Mouse (Mus musculus) megakaryocyte, embryonic 14.5 days (primary cell): ENCODE results near the gene Cisd1. TPM values are rescaled to one million over a fixed set of nuclear protein-coding genes. Genes with fewer than 3 reads are reported as not detected.

ENCODE experiments used
- H3K27me3 ChIP-seq: replicated peaks from 2 replicates; pipeline ENCODE3; 2012; ENCODE audit warnings: inconsistent platforms
- H3K36me3 ChIP-seq: replicated peaks from 2 replicates; pipeline ENCODE3; 2012; ENCODE audit warnings: low read length, inconsistent platforms, mixed read lengths
- H3K4me1 ChIP-seq: 2 replicates; pipeline ENCODE4 v1.6.1; 2012; ENCODE audit warnings: inconsistent platforms
- H3K4me3 ChIP-seq: replicated peaks from 2 replicates; pipeline ENCODE3; 2012; ENCODE audit warnings: moderate library complexity, mild to moderate bottlenecking, inconsistent platforms
- H3K9me3 ChIP-seq: 2 replicates; pipeline ENCODE4 v1.6.1; 2012; ENCODE audit warnings: inconsistent platforms
- FLI1 ChIP-seq: IDR thresholded peaks from 2 replicates; pipeline ENCODE4 v1.6.1; 2012; ENCODE audit warnings: low read length, inconsistent platforms, mixed read lengths
- GATA1 ChIP-seq: IDR thresholded peaks from 3 replicates; pipeline ENCODE4 v1.6.1; 2012; ENCODE audit warnings: mixed read lengths, low read length, inconsistent platforms, borderline replicate concordance
- polyA plus RNA-seq: library from polyadenylated mRNA; stranded (reverse); fragments of >175 nt; gene quantifications from 2 replicates; pipeline ENCODE4 v1.2.3, GENCODE M21; 2012; ENCODE audit warnings: low replicate concordance; ENCODE audit not compliant: insufficient read depth

Cisd1 gene
- polyA plus RNA-seq, 1 experiment = 32.1 TPM

DNA sequence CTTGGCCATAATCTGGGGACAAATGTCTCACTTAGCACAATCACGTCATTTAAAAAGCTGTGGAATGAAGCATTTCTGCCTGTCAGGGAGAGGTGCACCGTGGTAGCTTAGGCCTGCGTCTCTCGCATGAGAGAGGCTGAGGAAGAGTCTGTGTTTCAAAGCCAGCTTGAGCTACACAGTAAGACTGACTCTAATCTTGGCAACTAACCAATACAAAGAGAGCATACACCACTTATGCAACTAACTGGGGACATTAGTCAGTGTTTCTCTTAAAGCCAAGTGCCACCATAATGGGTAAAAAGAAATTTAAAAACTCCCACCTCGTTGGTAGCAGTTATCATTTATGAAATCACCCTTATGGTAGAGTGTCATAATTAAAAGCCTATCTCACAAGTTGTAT is 15.9 kb downstream of the Cisd1 start:
- TF ChIP-seq FLI1 (no peak), GATA1 (no peak)
- H3K36me3 ChIP-seq = peaks cover 54% of the 10 kb centered on the region
- peaks cover 4% of the 10 kb centered on the region for H3K27me3 ChIP-seq
- H3K4me3 ChIP-seq = no peak overlapping the region
- H3K9me3 ChIP-seq = no peaks in the 10 kb centered on the region
- H3K4me1 ChIP-seq = peaks cover 12% of the 10 kb centered on the region

DNA sequence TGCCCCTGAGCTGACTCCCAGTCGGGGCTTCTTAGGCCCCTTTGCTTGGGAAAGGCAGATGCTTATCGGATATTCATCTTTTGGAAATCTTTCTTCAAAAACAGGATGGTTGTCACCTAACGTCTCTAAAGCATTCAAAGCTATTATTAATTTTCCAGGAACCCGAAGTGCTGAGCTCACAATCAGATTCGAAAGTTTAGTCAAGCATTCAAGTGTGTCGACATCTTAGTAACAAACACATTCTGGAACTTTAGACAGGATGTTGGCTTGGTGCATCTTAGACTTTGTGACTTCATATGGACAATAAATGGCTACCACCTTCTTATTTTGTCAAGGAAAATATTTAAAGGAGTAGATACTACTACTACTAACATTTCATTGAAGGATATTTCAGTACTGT is 16.4 kb downstream of the Cisd1 start:
- H3K4me1 ChIP-seq = peaks cover 9% of the 10 kb centered on the region
- peaks cover 4% of the 10 kb centered on the region for H3K27me3 ChIP-seq
- peaks cover 49% of the 10 kb centered on the region for H3K36me3 ChIP-seq
- no peaks in the 10 kb centered on the region for H3K9me3 ChIP-seq
- H3K4me3 ChIP-seq = no peak overlapping the region
- no peak for TF ChIP-seq FLI1
- TF ChIP-seq GATA1 = no peak

DNA sequence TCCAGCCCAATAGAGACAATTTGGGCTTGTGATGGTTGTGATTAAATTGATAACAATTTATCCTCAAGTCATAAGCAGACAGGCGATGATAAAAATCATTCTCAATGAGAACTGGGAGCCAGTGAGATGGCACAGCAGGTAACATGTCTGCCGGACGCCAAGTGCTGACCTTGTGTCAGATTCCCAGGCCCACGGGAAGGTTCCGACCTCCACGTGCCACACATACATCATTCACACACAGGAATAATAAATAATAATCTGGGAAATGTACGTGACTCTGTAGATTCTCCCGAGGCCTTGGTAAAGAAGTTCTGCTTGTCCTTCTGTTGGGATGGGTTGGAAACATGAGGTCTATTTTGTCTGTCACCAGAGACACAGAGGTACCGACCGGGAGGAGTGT is 17.4 kb downstream of the Cisd1 start:
- Histone ChIP-seq H3K4me1 (peaks cover 4% of the 10 kb centered on the region; the same call in 1 of the 2 replicates), H3K27me3 (peaks cover 4% of the 10 kb centered on the region), H3K36me3 (peaks cover 39% of the 10 kb centered on the region), H3K4me3 (no peak overlapping the region), H3K9me3 (no peaks in the 10 kb centered on the region)
- TF ChIP-seq GATA1 (no peak), FLI1 (no peak)

GRCm38 (mm10) chr10:71326789-71327188 is 18.0 kb downstream of the Cisd1 start:
- H3K9me3 ChIP-seq = no peaks in the 10 kb centered on the region
- TF ChIP-seq GATA1 = no peak
- TF ChIP-seq FLI1 = no peak
- H3K36me3 ChIP-seq = peaks cover 36% of the 10 kb centered on the region
- peak overlapping the region; percentile 8 for H3K4me3 ChIP-seq
- H3K4me1 ChIP-seq = peaks cover 4% of the 10 kb centered on the region; the same call in 1 of the 2 replicates
- H3K27me3 ChIP-seq = peaks cover 4% of the 10 kb centered on the region

GRCm38 (mm10) chr10:71326123-71326522 is 18.6 kb downstream of the Cisd1 start:
- H3K4me1 ChIP-seq = peaks cover 8% of the 10 kb centered on the region; the same call in 1 of the 2 replicates
- peaks cover 4% of the 10 kb centered on the region for H3K27me3 ChIP-seq

DNA sequence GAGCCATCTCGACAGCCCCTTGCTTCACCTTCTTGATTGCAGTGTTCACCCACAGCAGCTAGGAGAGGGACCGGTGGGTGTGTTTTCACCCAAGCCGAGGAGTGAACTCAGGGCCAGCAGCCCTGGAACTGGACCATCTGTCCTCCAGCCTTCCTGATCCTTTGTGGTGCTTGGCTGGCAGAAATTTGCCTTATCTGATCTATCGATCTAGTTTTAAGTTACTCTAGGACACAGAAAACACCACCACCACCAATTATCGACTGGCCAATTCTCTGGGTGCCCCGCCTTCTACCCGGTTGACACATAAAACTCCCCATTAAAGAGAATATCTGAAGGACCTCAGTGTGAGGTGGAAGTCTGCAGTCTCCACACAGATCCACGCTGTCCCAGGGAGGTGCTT is 21.1 kb downstream of the Cisd1 start:
- no peak for TF ChIP-seq FLI1
- TF ChIP-seq GATA1 = no peak
- peaks cover 10% of the 10 kb centered on the region; the same call in 1 of the 2 replicates for H3K4me1 ChIP-seq
- peaks cover 7% of the 10 kb centered on the region for H3K36me3 ChIP-seq
- H3K4me3 ChIP-seq = no peak overlapping the region
- peaks cover 4% of the 10 kb centered on the region for H3K27me3 ChIP-seq
- H3K9me3 ChIP-seq = no peaks in the 10 kb centered on the region

More at GRCm38 (mm10) chr10:71326123-71326522, 18.6 kb downstream of the Cisd1 start:
- no peak overlapping the region for H3K4me3 ChIP-seq
- TF ChIP-seq FLI1 (no peak), GATA1 (no peak)
- peaks cover 31% of the 10 kb centered on the region for H3K36me3 ChIP-seq
- no peaks in the 10 kb centered on the region for H3K9me3 ChIP-seq

GRCm38 (mm10) chr10:71316497-71316896 is 28.3 kb downstream of the Cisd1 start:
- H3K4me1 ChIP-seq = peaks cover 6% of the 10 kb centered on the region; the same call in 1 of the 2 replicates
- peaks cover 2% of the 10 kb centered on the region for H3K27me3 ChIP-seq
- H3K4me3 ChIP-seq = no peak overlapping the region
- TF ChIP-seq GATA1 (no peak), FLI1 (no peak)
- H3K36me3 ChIP-seq = no peaks in the 10 kb centered on the region
- no peaks in the 10 kb centered on the region for H3K9me3 ChIP-seq

- H3K27me3 ChIP-seq = peaks cover 2% of the 10 kb centered on the region
- peaks cover 1% of the 10 kb centered on the region; the same call in 1 of the 2 replicates for H3K4me1 ChIP-seq
- no peaks in the 10 kb centered on the region for H3K36me3 ChIP-seq
- TF ChIP-seq GATA1 = no peak
- no peak for TF ChIP-seq FLI1
- H3K9me3 ChIP-seq = no peaks in the 10 kb centered on the region
- H3K4me3 ChIP-seq = no peak overlapping the region
Measured at GRCm38 (mm10) chr10:71316056-71316455, 28.7 kb downstream of the Cisd1 start.

DNA sequence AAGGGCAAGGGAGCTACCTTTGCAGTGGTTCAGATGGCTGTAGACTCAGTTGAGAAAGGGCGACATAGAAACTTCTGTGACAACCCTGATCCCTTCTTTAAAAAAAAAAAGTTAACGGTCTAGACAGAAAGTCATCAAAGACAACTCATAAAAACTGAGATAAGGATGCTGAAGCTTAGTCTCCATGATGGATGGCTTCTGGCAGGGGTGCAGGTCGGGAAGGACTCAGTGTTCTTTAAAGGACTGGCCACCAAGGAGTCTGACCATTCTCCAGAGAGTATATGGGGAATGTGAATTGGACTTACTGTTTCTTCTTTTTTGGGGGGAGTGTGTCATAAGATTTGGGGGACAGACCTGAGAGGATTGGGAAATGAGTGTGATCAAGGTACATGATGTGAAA is 30.2 kb downstream of the Cisd1 start:
- no peaks in the 10 kb centered on the region for H3K36me3 ChIP-seq

DNA sequence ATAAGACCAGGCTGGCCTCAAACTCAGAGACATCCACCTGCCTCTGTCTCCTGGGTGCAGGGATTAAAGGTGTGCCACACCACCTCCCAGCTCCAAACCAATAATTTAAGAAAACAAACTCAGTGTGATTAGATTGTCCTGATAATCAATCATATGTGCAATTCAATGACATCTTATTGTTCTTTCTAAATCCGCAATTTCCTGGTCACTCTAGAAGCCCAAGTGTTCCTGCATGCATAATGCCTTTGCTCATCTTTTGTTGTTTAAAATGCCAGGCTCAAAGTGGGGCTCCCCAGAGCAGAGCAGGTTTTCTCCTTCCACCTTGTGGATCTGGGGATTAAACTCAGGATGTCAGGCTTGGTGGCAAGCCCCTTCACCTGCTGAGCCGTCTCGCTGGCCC is 34.5 kb downstream of the Cisd1 start:
- H3K4me1 ChIP-seq = peaks cover 5% of the 10 kb centered on the region
- H3K36me3 ChIP-seq = no peaks in the 10 kb centered on the region
- H3K27me3 ChIP-seq = no peaks in the 10 kb centered on the region
- no peak for TF ChIP-seq FLI1
- no peak for TF ChIP-seq GATA1
- H3K9me3 ChIP-seq = no peaks in the 10 kb centered on the region
- H3K4me3 ChIP-seq = no peak overlapping the region

More for the DNA sequence above, 30.2 kb downstream of the Cisd1 start:
- Histone ChIP-seq H3K9me3 (no peaks in the 10 kb centered on the region), H3K4me3 (no peak overlapping the region), H3K4me1 (no peaks in the 10 kb centered on the region), H3K27me3 (peaks cover 2% of the 10 kb centered on the region)
- no peak for TF ChIP-seq FLI1

- TF ChIP-seq GATA1 (no peak), FLI1 (no peak)
Measured at GRCm38 (mm10) chr10:71308199-71308598, 36.6 kb downstream of the Cisd1 start.

More at GRCm38 (mm10) chr10:71308199-71308598, 36.6 kb downstream of the Cisd1 start:
- no peaks in the 10 kb centered on the region for H3K9me3 ChIP-seq
- H3K27me3 ChIP-seq = no peaks in the 10 kb centered on the region
- peaks cover 8% of the 10 kb centered on the region for H3K4me1 ChIP-seq
- no peaks in the 10 kb centered on the region for H3K36me3 ChIP-seq
- H3K4me3 ChIP-seq = no peak overlapping the region
